Mouse (Mus musculus): ENCODE data around the gene Gm49339. TPM values are rescaled to one million over a fixed set of nuclear protein-coding genes. Genes with fewer than 3 reads are reported as not detected.
"Not testable (repeated sequence)": the region's sequence is repeated elsewhere in the genome, so short reads cannot be mapped to it uniquely, and the experiment has no call there.

The Gm49339 gene
- polyA plus RNA-seq, 1 experiment = not detected

GRCm38 (mm10) chr10:51454365-51454764 lies 26.0 kb upstream of the Gm49339 start:
- Histone ChIP-seq H3K79me2 (ENCODE audit: control insufficient read depth, insufficient read depth) (no peaks in the 10 kb centered on the region), H3K27me3 (ENCODE audit: control insufficient read depth, insufficient read depth, insufficient read length) (no peaks in the 10 kb centered on the region), H3K4me3 (no peak overlapping the region), H3K4me2 (ENCODE audit: low read depth) (no peak overlapping the region), H3ac (ENCODE audit: control insufficient read depth, insufficient read length) (no peak overlapping the region), H3K36me3 (ENCODE audit: control insufficient read depth, insufficient read depth) (no peaks in the 10 kb centered on the region)
- TF ChIP-seq POLR2AphosphoS2 (IDR thresholded peaks at IDR 0.05; ENCODE audit: insufficient read length, low read depth) (no peak), POLR2A (IDR thresholded peaks at IDR 0.05; ENCODE audit: insufficient read length, low read depth) (no peak), USF1 (IDR thresholded peaks at IDR 0.05; ENCODE audit: low read depth) (no peak), REST (IDR thresholded peaks at IDR 0.05; ENCODE audit: insufficient read depth, insufficient read length) (no peak), CEBPB (IDR thresholded peaks at IDR 0.05; ENCODE audit: insufficient read depth, poor library complexity, severe bottlenecking) (no peak), TCF3 (IDR thresholded peaks at IDR 0.05; ENCODE audit: insufficient read length, low read depth) (no peak), MYOG (IDR thresholded peaks at IDR 0.05; ENCODE audit: control insufficient read depth in 1 of 3, insufficient read depth in 1 of 3, insufficient read length in 2 of 3, low read depth in 2 of 3) (no peak), SRF (IDR thresholded peaks at IDR 0.05; ENCODE audit: control insufficient read depth, insufficient read length, low read depth) (no peak), MAX (IDR thresholded peaks at IDR 0.05; ENCODE audit: low read depth) (no peak), TCF12 (IDR thresholded peaks at IDR 0.05; ENCODE audit: insufficient read depth, poor library complexity, severe bottlenecking) (no peak), E2F4 (IDR thresholded peaks at IDR 0.05; ENCODE audit: insufficient read depth) (no peak), MYOD1 (IDR thresholded peaks at IDR 0.05; ENCODE audit: control insufficient read depth in 1 of 3, insufficient read length in 2 of 3, low read depth in 2 of 3) (no peak)

- no peaks in the 10 kb centered on the region for H3K79me2 ChIP-seq (ENCODE audit: control insufficient read depth, insufficient read depth)
- H3K4me2 ChIP-seq (ENCODE audit: low read depth) = no peak overlapping the region
- H3ac ChIP-seq (ENCODE audit: control insufficient read depth, insufficient read length) = no peak overlapping the region
- no peak for TF ChIP-seq TCF3 (IDR thresholded peaks at IDR 0.05; ENCODE audit: insufficient read length, low read depth)
- no peak for TF ChIP-seq MYOD1 (IDR thresholded peaks at IDR 0.05; ENCODE audit: control insufficient read depth in 1 of 3, insufficient read length in 2 of 3, low read depth in 2 of 3)
- no peak for TF ChIP-seq POLR2AphosphoS2 (IDR thresholded peaks at IDR 0.05; ENCODE audit: insufficient read length, low read depth)
- TF ChIP-seq POLR2A (IDR thresholded peaks at IDR 0.05; ENCODE audit: insufficient read length, low read depth) = no peak
- H3K27me3 ChIP-seq (ENCODE audit: control insufficient read depth, insufficient read depth, insufficient read length) = no peaks in the 10 kb centered on the region
- H3K36me3 ChIP-seq (ENCODE audit: control insufficient read depth, insufficient read depth) = no peaks in the 10 kb centered on the region
- H3K4me3 ChIP-seq = no peak overlapping the region
These were observed 24.6 kb upstream of the Gm49339 start for GRCm38 (mm10) chr10:51455762-51456161.

GRCm38 (mm10) chr10:51456369-51456768 lies 24.0 kb upstream of the Gm49339 start:
- H3K4me3 ChIP-seq = no peak overlapping the region

DNA sequence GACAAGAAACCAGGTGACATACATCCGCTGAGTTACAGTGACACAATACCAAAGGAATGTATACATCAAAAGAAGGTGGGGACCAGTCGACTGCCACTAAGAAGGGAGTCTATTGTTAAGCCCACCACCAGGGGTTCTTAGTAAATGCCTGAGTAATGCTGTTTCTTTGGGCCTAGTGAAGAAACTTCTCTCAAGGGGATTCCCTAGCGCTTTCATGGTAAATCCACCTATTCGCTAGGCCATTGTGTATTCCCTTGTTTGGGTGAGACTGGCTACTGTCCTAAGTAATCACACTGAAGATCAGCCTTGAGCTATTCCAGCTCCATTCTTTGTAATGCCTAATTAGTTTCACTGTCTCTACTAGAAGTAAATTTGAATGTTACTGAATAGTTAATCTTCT lies 16.6 kb upstream of the Gm49339 start:
- not testable (repeated sequence) for H3ac ChIP-seq (ENCODE audit: control insufficient read depth, insufficient read length); H3K36me3 ChIP-seq (ENCODE audit: control insufficient read depth, insufficient read depth); H3K27me3 ChIP-seq (ENCODE audit: control insufficient read depth, insufficient read depth, insufficient read length); H3K79me2 ChIP-seq (ENCODE audit: control insufficient read depth, insufficient read depth); H3K4me3 ChIP-seq; H3K4me2 ChIP-seq (ENCODE audit: low read depth)

More at GRCm38 (mm10) chr10:51456369-51456768, 24.0 kb upstream of the Gm49339 start:
- Histone ChIP-seq H3K4me2 (ENCODE audit: low read depth) (no peak overlapping the region), H3ac (ENCODE audit: control insufficient read depth, insufficient read length) (no peak overlapping the region), H3K27me3 (ENCODE audit: control insufficient read depth, insufficient read depth, insufficient read length) (no peaks in the 10 kb centered on the region), H3K36me3 (ENCODE audit: control insufficient read depth, insufficient read depth) (no peaks in the 10 kb centered on the region), H3K79me2 (ENCODE audit: control insufficient read depth, insufficient read depth) (no peaks in the 10 kb centered on the region)
- TF ChIP-seq USF1 (IDR thresholded peaks at IDR 0.05; ENCODE audit: low read depth) (no peak), E2F4 (IDR thresholded peaks at IDR 0.05; ENCODE audit: insufficient read depth) (no peak), SRF (IDR thresholded peaks at IDR 0.05; ENCODE audit: control insufficient read depth, insufficient read length, low read depth) (no peak), TCF3 (IDR thresholded peaks at IDR 0.05; ENCODE audit: insufficient read length, low read depth) (no peak), MYOD1 (IDR thresholded peaks at IDR 0.05; ENCODE audit: control insufficient read depth in 1 of 3, insufficient read length in 2 of 3, low read depth in 2 of 3) (no peak), POLR2AphosphoS2 (IDR thresholded peaks at IDR 0.05; ENCODE audit: insufficient read length, low read depth) (no peak), CEBPB (IDR thresholded peaks at IDR 0.05; ENCODE audit: insufficient read depth, poor library complexity, severe bottlenecking) (no peak), POLR2A (IDR thresholded peaks at IDR 0.05; ENCODE audit: insufficient read length, low read depth) (no peak), MAX (IDR thresholded peaks at IDR 0.05; ENCODE audit: low read depth) (no peak), TCF12 (IDR thresholded peaks at IDR 0.05; ENCODE audit: insufficient read depth, poor library complexity, severe bottlenecking) (no peak)

DNA sequence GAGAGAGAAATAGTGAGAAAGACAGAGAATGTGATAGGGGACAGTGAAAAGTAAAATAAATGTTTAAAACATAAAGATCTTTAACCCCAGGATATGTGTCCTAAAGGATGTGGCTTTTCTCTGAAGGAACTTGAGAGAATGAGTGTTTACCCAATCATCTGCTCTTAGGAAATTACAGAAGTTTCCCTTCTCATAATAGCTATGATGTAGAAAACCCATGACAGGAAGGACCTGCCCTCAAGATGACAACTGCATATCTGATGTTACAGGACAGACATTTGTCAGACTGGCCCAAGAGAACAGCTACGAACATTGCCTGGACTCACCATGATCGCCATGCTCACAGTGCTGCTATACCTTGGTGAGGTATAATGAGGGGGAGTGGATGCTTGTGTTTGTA lies 10.3 kb downstream of the Gm49339 start, which contains the start of gene Lilrb4a:
Gene Lilrb4a, plus strand, starts transcription at position 266 of the 400 bp plus-strand sequence.
- H3K4me2 ChIP-seq (ENCODE audit: low read depth); H3K79me2 ChIP-seq (ENCODE audit: control insufficient read depth, insufficient read depth); H3K4me3 ChIP-seq; H3ac ChIP-seq (ENCODE audit: control insufficient read depth, insufficient read length); H3K27me3 ChIP-seq (ENCODE audit: control insufficient read depth, insufficient read depth, insufficient read length); H3K36me3 ChIP-seq (ENCODE audit: control insufficient read depth, insufficient read depth): not testable (repeated sequence)

- no peaks in the 10 kb centered on the region for H3K79me2 ChIP-seq (ENCODE audit: control insufficient read depth, insufficient read depth)
- H3K27me3 ChIP-seq (ENCODE audit: control insufficient read depth, insufficient read depth, insufficient read length) = no peaks in the 10 kb centered on the region
- H3K4me3 ChIP-seq = no peak overlapping the region
- no peak for TF ChIP-seq MAX (IDR thresholded peaks at IDR 0.05; ENCODE audit: low read depth)
- TF ChIP-seq TCF3 (IDR thresholded peaks at IDR 0.05; ENCODE audit: insufficient read length, low read depth) = no peak
- no peak overlapping the region for H3ac ChIP-seq (ENCODE audit: control insufficient read depth, insufficient read length)
- no peak overlapping the region for H3K4me2 ChIP-seq (ENCODE audit: low read depth)
- H3K36me3 ChIP-seq (ENCODE audit: control insufficient read depth, insufficient read depth) = no peaks in the 10 kb centered on the region
These were observed 39.6 kb downstream of the Gm49339 start for GRCm38 (mm10) chr10:51520021-51520420.

Data from myocyte (in vitro differentiated cells).